Mouse (Mus musculus) megakaryocyte, embryonic 14.5 days (primary cell): ENCODE results near the gene Cacna1h.

Source experiments
- FLI1 ChIP-seq: IDR thresholded peaks from 2 replicates; pipeline ENCODE4 v1.6.1; 2012; ENCODE audit warnings: low read length, inconsistent platforms, mixed read lengths
- GATA1 ChIP-seq: IDR thresholded peaks from 3 replicates; pipeline ENCODE4 v1.6.1; 2012; ENCODE audit warnings: mixed read lengths, low read length, inconsistent platforms, borderline replicate concordance

GRCm38 (mm10) chr17:25454272-25454671 lies 20.7 kb upstream of the Cacna1h start, which contains the start of gene Tekt4:
- TF ChIP-seq GATA1 = no peak
- TF ChIP-seq FLI1 = no peak
